Mouse (Mus musculus) cerebellum, adult 2 months (tissue): Measurements from ENCODE around the gene Cmah.

Experiments used
- CTCF ChIP-seq: fragments of 200-500 bp; IDR thresholded peaks from 2 replicates; pipeline ENCODE4 v1.5.1; 2011; ENCODE audit warnings: low read depth, mild to moderate bottlenecking, control low read depth, low read length, moderate library complexity, borderline replicate concordance; ENCODE audit not compliant: insufficient read depth
- POLR2A ChIP-seq: fragments of 200-500 bp; IDR thresholded peaks from 2 replicates; pipeline ENCODE4 v1.6.1; 2011; ENCODE audit warnings: low read length, control low read depth, borderline replicate concordance; ENCODE audit not compliant: insufficient read depth

GRCm38 (mm10) chr13:24297252-24297651 lies 30.0 kb upstream of the Cmah start:
- TF ChIP-seq POLR2A (no peak), CTCF (peak; percentile 80)
